Mouse (Mus musculus) testis, postnatal 14 days (tissue): ENCODE measurements around the gene Tmem150c.

Experiments
- DNase-seq: peaks from one replicate; pipeline ENCODE4 v3.0.0; 2021; ENCODE audit warnings: low spot score

Tmem150c gene

GRCm38 (mm10) chr5:100052728-100053127, 106.9 kb downstream of the Tmem150c start:
- no peak for DNase-seq

- no peak for DNase-seq
These were observed 109.7 kb downstream of the Tmem150c start for GRCm38 (mm10) chr5:100049904-100050303.

GRCm38 (mm10) chr5:100047871-100048270, 111.7 kb downstream of the Tmem150c start:
- DNase-seq = no peak

- no peak for DNase-seq
These were observed 112.4 kb downstream of the Tmem150c start for GRCm38 (mm10) chr5:100047143-100047640.

- no peak for DNase-seq
These were observed 113.5 kb downstream of the Tmem150c start for GRCm38 (mm10) chr5:100046096-100046495.

- no peak for DNase-seq
These were observed 115.0 kb downstream of the Tmem150c start for GRCm38 (mm10) chr5:100044621-100045020.

GRCm38 (mm10) chr5:100044030-100044429, 115.6 kb downstream of the Tmem150c start:
- DNase-seq = no peak

- DNase-seq = no peak
These were observed 116.2 kb downstream of the Tmem150c start for GRCm38 (mm10) chr5:100043361-100043760.

GRCm38 (mm10) chr5:100042467-100042866, 117.1 kb downstream of the Tmem150c start:
- DNase-seq = no peak

- no peak for DNase-seq
These were observed 118.3 kb downstream of the Tmem150c start for GRCm38 (mm10) chr5:100041272-100041671.

- DNase-seq = peak; percentile 50
These were observed 119.3 kb downstream of the Tmem150c start for GRCm38 (mm10) chr5:100040281-100040784.

GRCm38 (mm10) chr5:100039602-100040142, 119.9 kb downstream of the Tmem150c start, which contains the start of the genes Hnrnpdl and Enoph1:
TSS of gene Hnrnpdl (minus strand) at chr5:100039664.
TSS of gene Enoph1 (plus strand) at chr5:100039985.
- DNase-seq = peak; percentile 95

- peak; percentile 94 for DNase-seq
These were observed 120.7 kb downstream of the Tmem150c start for GRCm38 (mm10) chr5:100038714-100039601.

GRCm38 (mm10) chr5:100037965-100038713, 121.5 kb downstream of the Tmem150c start:
- peak; percentile 89 for DNase-seq

- no peak for DNase-seq
These were observed 122.9 kb downstream of the Tmem150c start for GRCm38 (mm10) chr5:100036681-100037080.

- no peak for DNase-seq
These were observed 123.7 kb downstream of the Tmem150c start for GRCm38 (mm10) chr5:100035950-100036349.

GRCm38 (mm10) chr5:100032646-100033045, 127.0 kb downstream of the Tmem150c start:
- DNase-seq = no peak

- no peak for DNase-seq
These were observed 127.5 kb downstream of the Tmem150c start for GRCm38 (mm10) chr5:100032107-100032506.

- no peak for DNase-seq
These were observed 129.5 kb downstream of the Tmem150c start for GRCm38 (mm10) chr5:100030069-100030468.
